Mouse (Mus musculus): ENCODE measurements around the gene Cyp2t4. TPM values are rescaled to one million over a fixed set of nuclear protein-coding genes. Genes with fewer than 3 reads are reported as not detected.

Cyp2t4 gene
- total RNA-seq, 2 experiments from 2014 or later: not detected

- intact Hi-C loops (cut with DNase I): loop anchor here (5.0 kb wide), 1 partner anchor 118 kb away; no protein-coding TSS in a partner anchor
- DNase-seq (ENCODE audit: low spot score): no peak
Measured at GRCm38 (mm10) chr7:27159256-27159655, 5.7 kb downstream of the Cyp2t4 start.

- intact Hi-C loops (cut with DNase I): loop anchor here (5.0 kb wide), 1 partner anchor 117 kb away; no protein-coding TSS in a partner anchor
Measured at GRCm38 (mm10) chr7:27159882-27160281, 6.4 kb downstream of the Cyp2t4 start.

GRCm38 (mm10) chr7:27160921-27161320 is 7.4 kb downstream of the Cyp2t4 start:
- intact Hi-C loops (cut with DNase I): no loop called here
- DNase-seq (ENCODE audit: low spot score): no peak

More at GRCm38 (mm10) chr7:27159882-27160281, 6.4 kb downstream of the Cyp2t4 start:
- DNase-seq (ENCODE audit: low spot score): peak; percentile 79

GRCm38 (mm10) chr7:27161744-27162143 is 8.2 kb downstream of the Cyp2t4 start:
- intact Hi-C loops (cut with DNase I): no loop called here
- no peak for DNase-seq (ENCODE audit: low spot score)

GRCm38 (mm10) chr7:27162780-27163449 is 9.4 kb downstream of the Cyp2t4 start:
- no peak for DNase-seq (ENCODE audit: low spot score)

GRCm38 (mm10) chr7:27163450-27163805 is 9.9 kb downstream of the Cyp2t4 start:
- DNase-seq (ENCODE audit: low spot score): no peak

More at GRCm38 (mm10) chr7:27162780-27163449, 9.4 kb downstream of the Cyp2t4 start:
- intact Hi-C loops (cut with DNase I): no loop called here

GRCm38 (mm10) chr7:27164112-27164947 is 10.8 kb downstream of the Cyp2t4 start:
- intact Hi-C loops (cut with DNase I): no loop called here
- no peak for DNase-seq (ENCODE audit: low spot score)

More at GRCm38 (mm10) chr7:27163450-27163805, 9.9 kb downstream of the Cyp2t4 start:
- intact Hi-C loops (cut with DNase I): no loop called here

GRCm38 (mm10) chr7:27165007-27165655 is 11.6 kb downstream of the Cyp2t4 start:
- intact Hi-C loops (cut with DNase I): no loop called here
- DNase-seq (ENCODE audit: low spot score): no peak

GRCm38 (mm10) chr7:27165696-27166095 is 12.2 kb downstream of the Cyp2t4 start:
- no peak for DNase-seq (ENCODE audit: low spot score)
- intact Hi-C loops (cut with DNase I): no loop called here

- intact Hi-C loops (cut with DNase I): no loop called here
- peak; percentile 85 for DNase-seq (ENCODE audit: low spot score)
Measured at GRCm38 (mm10) chr7:27166229-27166613, 12.7 kb downstream of the Cyp2t4 start.

GRCm38 (mm10) chr7:27166614-27167474 is 13.3 kb downstream of the Cyp2t4 start, which contains the start of gene Egln2:
TSS of gene Egln2 (minus strand) at chr7:27166802.
- intact Hi-C loops (cut with DNase I): no loop called here

GRCm38 (mm10) chr7:27167475-27168094 is 14.1 kb downstream of the Cyp2t4 start:
- intact Hi-C loops (cut with DNase I): no loop called here
- DNase-seq (ENCODE audit: low spot score): no peak

More at GRCm38 (mm10) chr7:27166614-27167474, 13.3 kb downstream of the Cyp2t4 start, which contains the start of gene Egln2:
- DNase-seq (ENCODE audit: low spot score): peak; percentile 91

GRCm38 (mm10) chr7:27168371-27168770 is 14.9 kb downstream of the Cyp2t4 start:
- intact Hi-C loops (cut with DNase I): no loop called here
- no peak for DNase-seq (ENCODE audit: low spot score)

- no peak for DNase-seq (ENCODE audit: low spot score)
- intact Hi-C loops (cut with DNase I): no loop called here
Measured at GRCm38 (mm10) chr7:27170981-27171380, 17.5 kb downstream of the Cyp2t4 start.

- intact Hi-C loops (cut with DNase I): no loop called here
- no peak for DNase-seq (ENCODE audit: low spot score)
Measured at GRCm38 (mm10) chr7:27174496-27174895, 21.0 kb downstream of the Cyp2t4 start.

- intact Hi-C loops (cut with DNase I): no loop called here
- DNase-seq (ENCODE audit: low spot score): no peak
Measured at GRCm38 (mm10) chr7:27174896-27175295, 21.4 kb downstream of the Cyp2t4 start.

- intact Hi-C loops (cut with DNase I): no loop called here
- DNase-seq (ENCODE audit: low spot score): no peak
Measured at GRCm38 (mm10) chr7:27177942-27178323, 24.4 kb downstream of the Cyp2t4 start.

- DNase-seq (ENCODE audit: low spot score): peak; percentile 99
- intact Hi-C loops (cut with DNase I): no loop called here
Measured at GRCm38 (mm10) chr7:27178324-27179216, 25.1 kb downstream of the Cyp2t4 start, which contains the start of gene Rab4b. TSS of gene Rab4b (minus strand) at chr7:27178896.
